Mouse (Mus musculus): ENCODE results near the gene Tmtc2.

- no peak for TF ChIP-seq CTCF (IDR thresholded peaks at IDR 0.05; ENCODE audit: low read depth, low read length)
- no peak for TF ChIP-seq EP300 (IDR thresholded peaks at IDR 0.05; ENCODE audit: insufficient read depth, low read depth, low read length)
- TF ChIP-seq POLR2A (IDR thresholded peaks at IDR 0.05; ENCODE audit: insufficient read depth, low read length): no peak
Observed at GRCm38 (mm10) chr10:105578291-105578845, 4.1 kb upstream of the Tmtc2 start.

All from ES-Bruce4 (cell line).